Mouse (Mus musculus): Measurements from ENCODE around the gene Prex1. TPM values are rescaled to one million over a fixed set of nuclear protein-coding genes. Genes with fewer than 3 reads are reported as not detected.
A peak's percentile ranks its signal among the peaks of the same experiment; 100 is the strongest.
"Not testable (repeated sequence)": the region's sequence is repeated elsewhere in the genome, so short reads cannot be mapped to it uniquely, and the experiment has no call there.

The Prex1 gene
- total RNA-seq, 2 experiments from 2014 or later = 5.7 to 6.1 TPM

GRCm38 (mm10) chr2:166540216-166540615 lies 173.4 kb downstream of the Prex1 start:
- no peak for DNase-seq
- intact Hi-C loops (cut with DNase I) = no loop called here

- intact Hi-C loops (cut with DNase I) = loop anchor here (1.0 kb wide), 1 partner anchor 8 kb away; no protein-coding TSS in a partner anchor
- DNase-seq = peak; percentile 22 to 35
These were observed 176.7 kb downstream of the Prex1 start for GRCm38 (mm10) chr2:166536896-166537295.

GRCm38 (mm10) chr2:166535519-166535918 lies 178.1 kb downstream of the Prex1 start:
- DNase-seq = no peak
- intact Hi-C loops (cut with DNase I) = no loop called here

- intact Hi-C loops (cut with DNase I) = no loop called here
- DNase-seq = no peak
These were observed 187.4 kb downstream of the Prex1 start for GRCm38 (mm10) chr2:166526204-166526603.

- DNase-seq = no peak
- intact Hi-C loops (cut with DNase I) = no loop called here
These were observed 190.3 kb downstream of the Prex1 start for GRCm38 (mm10) chr2:166523156-166523890.

GRCm38 (mm10) chr2:166522612-166523120 lies 191.0 kb downstream of the Prex1 start:
- intact Hi-C loops (cut with DNase I) = no loop called here
- DNase-seq = no peak

- DNase-seq = peak; percentile 51 to 61
- intact Hi-C loops (cut with DNase I) = no loop called here
These were observed 191.6 kb downstream of the Prex1 start for GRCm38 (mm10) chr2:166521878-166522611.

- intact Hi-C loops (cut with DNase I) = no loop called here
- no peak for DNase-seq
These were observed 192.2 kb downstream of the Prex1 start for GRCm38 (mm10) chr2:166521461-166521860.

- DNase-seq = no peak
- intact Hi-C loops (cut with DNase I) = no loop called here
These were observed 193.1 kb downstream of the Prex1 start for GRCm38 (mm10) chr2:166520536-166520935.

GRCm38 (mm10) chr2:166517392-166518174 lies 196.0 kb downstream of the Prex1 start:
- peak; percentile 68 to 71 for DNase-seq
- intact Hi-C loops (cut with DNase I) = not testable (repeated sequence)

GRCm38 (mm10) chr2:166516818-166517353 lies 196.7 kb downstream of the Prex1 start:
- intact Hi-C loops (cut with DNase I) = no loop called here
- no peak for DNase-seq

Other genes with a start within 250 kb of the Prex1 start
- 1 to 10 TPM; 1.6 to 2.4 TPM for gene Trp53rkb, start 78.7 kb upstream of the Prex1 start, total RNA-seq (2021)
- gene Arfgef2, start 91.8 kb upstream of the Prex1 start, total RNA-seq (2021) = 10 to 100 TPM; 42.0 to 44.1 TPM
- gene Cse1l, start 192.2 kb upstream of the Prex1 start, total RNA-seq (2021) = 10 to 100 TPM; 39.8 to 41.1 TPM

All from heart, postnatal 36 days (tissue).